Comparison of ENCODE assay signal across 18 mouse cellular contexts in genomic region chr10:40541351-40541750, GRCm38 (mm10). TPM values are rescaled to one million over a fixed set of nuclear protein-coding genes. Genes with fewer than 3 reads are reported as not detected.
"Had no signal": no experiment of that assay in that cellular context is flagged by ENCODE, and none has a peak within 500 bp of the region (broad histone marks: within the 10 kb centered on the region; RNA-seq: fewer than 3 reads in every experiment).

No protein-coding gene starts in this region.

- H3K27ac ChIP-seq: midbrain, embryonic 10.5 days; midbrain, embryonic 12.5 days; midbrain, embryonic 15.5 days; neural tube, embryonic 12.5 days; stomach, embryonic 15.5 days; stomach, postnatal 0 days had no signal

- H3K4me2 ChIP-seq: lung, embryonic 14.5 days; midbrain, embryonic 12.5 days; midbrain, embryonic 15.5 days; neural tube, embryonic 12.5 days; stomach, embryonic 15.5 days had no signal

- H3K4me1 ChIP-seq: midbrain, embryonic 10.5 days; midbrain, embryonic 12.5 days; midbrain, embryonic 15.5 days; neural tube, embryonic 12.5 days; stomach, embryonic 15.5 days had no signal

- H3K36me3 ChIP-seq: midbrain, embryonic 10.5 days; midbrain, embryonic 12.5 days; midbrain, embryonic 15.5 days; neural tube, embryonic 12.5 days; stomach, embryonic 15.5 days had no signal

- H3K9me3 ChIP-seq: midbrain, embryonic 15.5 days; stomach, embryonic 15.5 days had no signal

- DNase-seq: lung, adult 18-20 months; lung, embryonic 14.5 days; lung, postnatal 10 days; lung, postnatal 4 days; right cerebral cortex, postnatal 14 days; thymus, adult 2 months; thymus, postnatal 14 days; thymus, postnatal 36 days had no signal

- H3K27me3 ChIP-seq: midbrain, embryonic 12.5 days; midbrain, embryonic 15.5 days; neural tube, embryonic 12.5 days; stomach, embryonic 15.5 days had no signal

- H3K9ac ChIP-seq: lung, embryonic 14.5 days; midbrain, embryonic 12.5 days; midbrain, embryonic 15.5 days; neural tube, embryonic 12.5 days; stomach, embryonic 15.5 days had no signal

- ATAC-seq: midbrain, embryonic 15.5 days had no signal

- H3K4me3 ChIP-seq: midbrain, embryonic 10.5 days; midbrain, embryonic 12.5 days; midbrain, embryonic 15.5 days; neural tube, embryonic 12.5 days; stomach, embryonic 15.5 days had no signal

RNA-seq across cellular contexts. Expression of gene Slc22a16, which starts 28.8 kb away (rescaled TPM):
- polyA plus RNA-seq: lung, embryonic 14.5 days; lung, embryonic 16.5 days; midbrain, embryonic 10.5 days; midbrain, embryonic 12.5 days; midbrain, embryonic 15.5 days; midbrain, postnatal 0 days; neural tube, embryonic 12.5 days; neural tube, embryonic 14.5 days; spleen, adult 2 months; stomach, embryonic 15.5 days; stomach, postnatal 0 days; thymus, adult 2 months had no signal
